Mouse (Mus musculus): ENCODE data around the gene Cerkl. TPM values are rescaled to one million over a fixed set of nuclear protein-coding genes. Genes with fewer than 3 reads are reported as not detected.

Gene Cerkl
- polyA plus RNA-seq, 2 experiments, result 0.34 to 1.7 TPM

DNA sequence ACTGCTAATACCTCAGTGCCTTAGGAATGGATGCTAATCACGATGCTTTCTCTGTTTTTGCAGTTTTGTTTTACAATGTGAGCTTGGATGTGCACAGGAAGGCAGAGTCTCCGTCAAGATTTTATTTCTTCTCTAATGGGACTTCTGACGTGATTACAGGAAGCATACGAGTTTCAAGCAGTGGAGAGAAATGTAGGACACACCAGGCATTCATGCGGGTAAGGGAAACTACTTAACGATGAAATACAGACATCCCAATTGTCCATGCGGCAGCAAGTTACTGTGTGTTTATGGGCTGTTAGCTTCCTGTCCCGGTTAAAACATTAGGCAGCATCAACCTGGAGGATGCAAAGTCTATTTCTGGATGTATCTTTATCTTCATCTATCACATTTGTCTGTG lies 164.7 kb downstream of the Cerkl start:
- 0 out of 2 replicates have a peak, but pooled peaks cover 5% of the 10 kb centered on the region for H3K4me1 ChIP-seq (ENCODE audit: control insufficient read depth, insufficient read depth, low read length)

DNA sequence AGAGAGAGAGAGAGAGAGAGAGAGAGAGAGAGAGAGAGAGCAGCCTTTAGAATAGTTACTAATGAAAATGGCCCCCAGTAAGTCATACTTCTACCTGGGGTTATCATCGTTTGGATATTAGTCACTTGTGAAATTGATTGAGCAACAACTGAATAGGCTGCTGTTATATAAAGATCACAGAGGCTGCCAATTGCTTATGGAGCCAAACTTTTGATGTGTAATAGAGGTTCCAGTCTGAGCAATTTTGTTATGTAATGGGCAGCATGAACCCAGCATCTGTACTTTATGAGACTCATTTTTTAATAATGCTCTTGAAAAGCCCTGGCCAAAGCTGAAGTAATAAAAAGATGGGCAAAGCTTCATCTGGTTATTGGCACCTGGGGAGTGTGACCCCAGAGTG lies 166.4 kb downstream of the Cerkl start:
- ATAC-seq (ENCODE audit: low FRiP score, low read depth), result no peak
- H3K4me2 ChIP-seq (replicated peaks; ENCODE audit: low read depth, low read length, severe bottlenecking), result no peak overlapping the region
- 35% methylated on average over 1 of the region's 1 CpGs for WGBS
- H3K27ac ChIP-seq (replicated peaks; ENCODE audit: low read depth, low read length), result no peak overlapping the region
- no peak for DNase-seq (ENCODE audit: low spot score)
- no peaks in the 10 kb centered on the region for H3K9me3 ChIP-seq (ENCODE audit: control insufficient read depth, low read length)
- no peak overlapping the region for H3K4me3 ChIP-seq (replicated peaks; ENCODE audit: low read length)
- H3K36me3 ChIP-seq (ENCODE audit: control insufficient read depth, insufficient read depth, low read length), result no peaks in the 10 kb centered on the region
- H3K4me1 ChIP-seq (ENCODE audit: control insufficient read depth, insufficient read depth, low read length), result 0 out of 2 replicates have a peak, but pooled peaks cover 5% of the 10 kb centered on the region
- no peaks in the 10 kb centered on the region for H3K27me3 ChIP-seq (ENCODE audit: control insufficient read depth, insufficient read depth, low read length)
- no peak overlapping the region for H3K9ac ChIP-seq (ENCODE audit: low read depth, low read length, severe bottlenecking)
- TF ChIP-seq POLR2A (IDR thresholded peaks at IDR 0.05; ENCODE audit: borderline replicate concordance, extremely low read depth, insufficient read depth, insufficient read length), result no peak

More for the DNA sequence above, 164.7 kb downstream of the Cerkl start:
- Histone ChIP-seq H3K27ac (replicated peaks; ENCODE audit: low read depth, low read length) (no peak overlapping the region), H3K9ac (ENCODE audit: low read depth, low read length, severe bottlenecking) (no peak overlapping the region), H3K4me2 (replicated peaks; ENCODE audit: low read depth, low read length, severe bottlenecking) (no peak overlapping the region), H3K27me3 (ENCODE audit: control insufficient read depth, insufficient read depth, low read length) (no peaks in the 10 kb centered on the region), H3K4me3 (replicated peaks; ENCODE audit: low read length) (no peak overlapping the region), H3K36me3 (ENCODE audit: control insufficient read depth, insufficient read depth, low read length) (no peaks in the 10 kb centered on the region), H3K9me3 (ENCODE audit: control insufficient read depth, low read length) (no peaks in the 10 kb centered on the region)
- ATAC-seq (ENCODE audit: low FRiP score, low read depth), result peak; percentile 65
- no peak for TF ChIP-seq POLR2A (IDR thresholded peaks at IDR 0.05; ENCODE audit: borderline replicate concordance, extremely low read depth, insufficient read depth, insufficient read length)
- 24% methylated on average over 8 of the region's 8 CpGs for WGBS
- DNase-seq (ENCODE audit: low spot score), result peak; percentile 17

DNA sequence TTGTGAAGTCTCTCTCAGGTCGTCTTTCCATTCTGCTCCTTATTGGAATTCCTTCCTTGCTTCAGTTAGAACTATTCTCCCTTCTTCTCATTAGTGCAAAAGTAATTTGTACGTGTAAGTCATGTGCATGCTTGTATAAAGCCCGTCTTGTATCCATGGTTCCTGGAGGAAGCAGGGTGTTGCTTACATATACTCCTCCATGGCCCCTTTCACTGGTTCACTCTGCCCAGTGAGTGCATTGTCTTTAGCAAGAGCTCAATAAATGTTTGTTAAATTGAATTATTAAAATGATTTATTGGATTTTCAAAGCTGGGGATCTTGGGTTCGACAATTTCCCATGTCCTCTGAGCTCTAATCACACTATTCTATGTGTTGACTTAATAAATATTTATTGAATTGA lies 172.4 kb downstream of the Cerkl start:
- DNase-seq (ENCODE audit: low spot score) (no peak), ATAC-seq (ENCODE audit: low FRiP score, low read depth) (no peak)
- no peak overlapping the region for H3K9ac ChIP-seq (ENCODE audit: low read depth, low read length, severe bottlenecking)
- no peaks in the 10 kb centered on the region for H3K27me3 ChIP-seq (ENCODE audit: control insufficient read depth, insufficient read depth, low read length)
- H3K4me2 ChIP-seq (replicated peaks; ENCODE audit: low read depth, low read length, severe bottlenecking), result no peak overlapping the region
- H3K4me1 ChIP-seq (ENCODE audit: control insufficient read depth, insufficient read depth, low read length), result no peaks in the 10 kb centered on the region
- H3K27ac ChIP-seq (replicated peaks; ENCODE audit: low read depth, low read length), result no peak overlapping the region
- WGBS, result 74% methylated on average over 4 of the region's 4 CpGs
- TF ChIP-seq POLR2A (IDR thresholded peaks at IDR 0.05; ENCODE audit: borderline replicate concordance, extremely low read depth, insufficient read depth, insufficient read length), result no peak
- H3K4me3 ChIP-seq (replicated peaks; ENCODE audit: low read length), result no peak overlapping the region
- no peaks in the 10 kb centered on the region for H3K9me3 ChIP-seq (ENCODE audit: control insufficient read depth, low read length)
- no peaks in the 10 kb centered on the region for H3K36me3 ChIP-seq (ENCODE audit: control insufficient read depth, insufficient read depth, low read length)

Other genes with a start within 250 kb of the Cerkl start
- gene Itga4, start 201.4 kb downstream of the Cerkl start, polyA plus RNA-seq (2012; rRNA removed), result 9.9 and 11.6 TPM in 2 replicates
- 9.3 TPM in 2 replicates for gene Itga4, start 201.4 kb downstream of the Cerkl start, polyA plus RNA-seq (2014; fragmentation: Nextera tagmentation; extraction: Ambion mirVana)
- gene Neurod1, start within 50 bp of the Cerkl start, polyA plus RNA-seq (2012; rRNA removed), result 0.24 TPM in 1 of 2 replicates, not detected in the other
- gene Neurod1, start within 50 bp of the Cerkl start, polyA plus RNA-seq (2014; fragmentation: Nextera tagmentation; extraction: Ambion mirVana), result not detected in 2 replicates
- gene Itprid2, start 178.6 kb upstream of the Cerkl start, polyA plus RNA-seq (2012; rRNA removed), result 9.0 and 9.3 TPM in 2 replicates
- 14.8 and 17.0 TPM in 2 replicates for gene Itprid2, start 178.6 kb upstream of the Cerkl start, polyA plus RNA-seq (2014; fragmentation: Nextera tagmentation; extraction: Ambion mirVana)

All from limb, embryonic 14.5 days (tissue).